Mouse (Mus musculus) embryo, embryonic 9.5 days (tissue): ENCODE data around the gene Eva1b.
A peak's percentile ranks its signal among the peaks of the same experiment; 100 is the strongest.

Experiments used
- DNase-seq: peaks from one replicate; pipeline ENCODE4 v3.0.0-alpha.2; 2017; ENCODE audit errors: extremely low spot score

Gene Eva1b

GRCm38 (mm10) chr4:126120052-126120451 lies 27.5 kb upstream of the Eva1b start:
- no peak for DNase-seq

- no peak for DNase-seq
These were observed 27.0 kb upstream of the Eva1b start for GRCm38 (mm10) chr4:126120506-126120905.

GRCm38 (mm10) chr4:126123309-126124040 lies 24.1 kb upstream of the Eva1b start:
- DNase-seq, result no peak

DNA sequence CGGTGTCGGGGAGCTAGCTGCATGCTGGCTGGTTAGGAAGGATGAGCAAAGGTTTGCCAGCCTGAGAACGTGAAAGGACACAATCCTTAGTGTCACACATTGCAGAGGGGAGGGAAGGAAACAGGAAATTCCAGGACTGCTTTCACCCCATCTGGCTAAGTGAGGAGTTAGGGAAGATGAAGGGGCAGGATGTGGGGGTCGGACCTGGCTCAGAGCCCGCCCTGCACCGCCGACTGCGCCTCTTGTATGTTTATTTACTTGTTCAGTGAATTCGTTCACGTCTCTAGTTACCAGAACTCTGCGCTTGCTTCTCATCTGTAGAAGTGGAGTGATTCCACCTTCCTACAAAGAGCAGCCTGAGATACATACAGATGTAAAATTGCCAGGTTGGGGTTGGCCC lies 17.0 kb upstream of the Eva1b start:
- DNase-seq, result no peak

DNA sequence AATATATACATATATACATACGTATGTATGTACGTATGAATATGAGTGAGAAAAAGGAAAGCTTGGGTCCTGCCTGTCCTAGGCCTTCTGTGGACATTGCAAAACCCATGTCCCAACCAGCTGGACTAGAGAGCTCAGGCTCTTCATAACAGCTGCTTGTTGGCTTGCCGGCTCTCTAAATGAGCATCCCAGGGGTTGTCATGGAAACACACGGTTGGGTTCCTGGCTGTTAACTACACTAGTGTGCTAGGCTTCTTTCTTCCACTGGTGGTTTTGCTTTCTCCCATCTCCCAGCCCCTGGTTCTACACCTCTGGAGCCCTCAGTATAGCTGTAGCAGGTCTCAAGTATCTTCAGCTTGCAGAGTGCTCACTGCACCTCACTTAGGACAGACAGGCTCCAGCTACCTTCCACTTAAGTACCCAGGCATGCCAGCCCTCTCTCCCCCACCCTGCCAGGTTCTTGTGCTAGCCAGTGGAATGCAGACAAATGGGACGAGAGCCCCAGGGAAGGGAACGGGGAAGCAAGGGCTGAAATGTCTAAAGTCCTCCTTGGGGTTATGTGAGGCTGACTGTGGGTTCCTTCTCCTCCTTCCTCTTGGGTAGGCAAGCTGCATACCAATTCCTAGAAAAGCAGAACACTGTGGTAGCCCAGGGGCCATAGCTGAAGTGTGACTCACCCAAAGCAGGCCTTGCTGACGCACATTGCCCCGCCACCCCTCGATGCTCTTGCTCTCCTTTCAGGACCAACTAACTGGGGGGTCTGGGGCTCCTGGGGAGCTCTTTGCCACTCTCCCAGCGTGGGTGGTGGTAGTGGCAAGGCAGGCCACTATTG lies 16.0 kb upstream of the Eva1b start:
- DNase-seq, result no peak

- no peak for DNase-seq
These were observed 14.8 kb upstream of the Eva1b start for GRCm38 (mm10) chr4:126132636-126133264.

GRCm38 (mm10) chr4:126134236-126134635 lies 13.3 kb upstream of the Eva1b start:
- DNase-seq, result no peak

DNA sequence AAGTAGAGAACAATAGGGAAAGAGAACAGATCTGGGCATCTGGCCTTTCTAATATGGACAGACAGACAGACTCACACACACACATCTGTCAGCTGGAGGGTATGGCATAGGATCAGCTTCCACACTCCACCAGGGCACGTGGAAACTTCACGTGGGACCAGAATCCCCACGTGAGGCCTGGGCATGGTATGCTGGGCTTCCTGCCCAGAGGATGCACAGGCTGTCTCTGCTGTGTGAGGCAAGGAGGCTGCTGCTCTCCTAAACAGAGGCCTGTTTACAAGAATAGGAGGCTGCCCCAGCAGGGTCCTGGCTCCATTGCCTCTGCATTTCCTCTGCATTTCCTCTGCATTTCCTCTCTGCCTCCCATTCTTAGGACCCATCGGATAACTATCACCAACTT lies 12.9 kb upstream of the Eva1b start:
- DNase-seq, result no peak

DNA sequence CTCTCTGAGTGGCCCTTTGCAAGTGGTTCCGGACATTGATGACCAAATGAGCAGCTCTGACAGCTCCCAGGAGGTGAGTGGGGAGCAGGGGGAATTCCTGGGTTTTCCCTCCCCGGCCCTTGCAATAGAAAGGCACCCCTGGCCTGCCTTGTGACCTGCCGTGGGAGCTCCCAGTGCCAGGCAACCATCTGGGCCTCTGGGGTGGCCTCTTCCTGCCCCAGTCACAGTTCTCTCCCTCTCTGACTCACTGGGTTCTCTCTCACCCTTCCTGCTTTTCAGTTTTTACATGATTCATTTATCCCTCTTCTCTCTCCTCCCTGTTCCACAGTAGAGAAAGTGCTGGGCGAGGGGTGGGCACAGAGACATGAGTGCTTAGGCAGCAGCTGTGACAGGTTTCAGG lies 9.8 kb upstream of the Eva1b start:
- DNase-seq, result no peak

DNA sequence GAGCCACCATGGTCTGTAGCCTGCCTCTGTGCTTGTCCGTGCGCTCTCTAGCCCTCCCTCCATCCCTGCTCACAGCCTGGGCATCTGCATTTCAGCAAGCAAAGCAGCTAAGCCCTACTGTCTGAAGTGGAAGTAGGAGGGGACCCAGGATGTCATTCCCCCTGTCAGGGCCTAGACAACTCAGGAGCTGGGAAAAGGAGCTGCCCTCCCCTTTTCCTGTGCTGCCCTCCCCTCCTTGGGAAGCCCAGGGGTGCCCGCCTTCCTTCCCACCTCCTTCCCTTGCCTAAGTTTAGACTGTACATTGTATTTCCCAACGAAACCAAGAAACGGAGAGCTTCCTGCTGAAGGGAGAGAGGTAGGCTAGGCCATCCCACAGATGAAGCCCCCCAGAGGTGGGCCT lies 6.5 kb upstream of the Eva1b start:
- no peak for DNase-seq

GRCm38 (mm10) chr4:126145396-126145795 lies 2.1 kb upstream of the Eva1b start:
- DNase-seq, result no peak

DNA sequence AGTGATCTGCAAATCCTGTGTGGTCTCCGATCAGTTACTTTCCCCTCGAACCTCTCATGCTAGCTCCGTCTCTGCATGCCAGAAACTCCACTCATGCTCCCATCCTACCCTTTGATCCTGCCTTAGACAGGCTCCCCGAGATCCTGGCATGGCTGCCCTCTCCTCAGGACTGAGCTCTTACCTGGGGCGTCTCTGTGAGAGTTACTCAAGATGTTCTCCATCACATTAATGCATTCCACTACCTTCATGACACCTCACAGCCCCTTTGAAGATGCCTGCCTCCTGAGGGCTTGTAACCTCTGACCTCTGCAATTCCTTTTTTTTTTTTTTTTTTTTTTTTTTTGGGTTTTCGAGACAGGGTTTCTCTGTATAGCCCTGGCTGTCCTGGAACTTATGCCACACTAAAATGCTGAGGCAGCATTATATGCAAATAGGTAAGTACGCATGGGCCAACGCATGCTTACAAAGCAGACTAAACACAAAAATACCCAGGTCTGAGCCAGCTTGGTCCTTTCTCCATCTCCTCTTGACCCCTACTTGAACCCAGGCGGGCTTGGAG lies 491 bp upstream of the Eva1b start:
- peak; percentile 46 for DNase-seq

DNA sequence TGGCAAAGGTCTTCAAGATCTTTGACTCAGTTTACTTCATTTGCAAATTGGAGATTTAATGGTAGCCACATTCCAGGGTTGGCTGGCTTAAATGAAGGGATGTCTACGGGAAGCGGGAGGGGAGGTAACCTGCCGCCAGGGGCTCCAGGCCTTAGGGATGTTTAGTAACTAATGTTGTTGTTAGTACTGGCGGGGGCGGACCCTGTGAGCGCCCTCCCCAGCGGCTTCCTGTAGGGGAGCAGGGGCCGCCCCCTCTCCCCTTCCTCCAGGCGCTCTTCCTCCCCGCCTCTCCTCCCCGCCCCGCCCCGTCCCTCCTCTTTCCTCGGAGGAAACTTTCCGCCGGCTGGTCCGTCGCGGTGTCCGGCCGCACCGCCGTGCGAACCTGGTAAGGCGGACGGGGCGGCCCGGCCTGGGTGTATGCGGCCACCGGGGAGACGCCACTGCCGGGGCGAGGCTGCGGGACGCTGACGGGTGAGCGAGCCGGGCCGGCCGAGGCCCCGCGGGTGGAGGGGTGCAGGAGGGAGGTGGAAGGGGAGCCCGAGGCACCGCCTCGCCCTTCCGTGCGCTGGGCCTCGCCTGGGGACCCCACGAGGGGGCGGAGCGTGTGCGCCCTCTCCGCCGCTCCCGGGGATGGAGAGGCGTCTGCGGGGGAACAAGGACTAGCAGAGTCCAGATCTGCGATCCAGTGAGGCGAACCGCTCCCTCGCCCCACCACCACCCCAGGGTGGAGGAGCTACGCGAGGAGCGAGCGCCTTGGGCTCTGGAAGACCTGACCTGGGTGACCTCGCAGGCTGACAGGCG lies 817 bp downstream of the Eva1b start:
- peak; percentile 77 for DNase-seq

DNA sequence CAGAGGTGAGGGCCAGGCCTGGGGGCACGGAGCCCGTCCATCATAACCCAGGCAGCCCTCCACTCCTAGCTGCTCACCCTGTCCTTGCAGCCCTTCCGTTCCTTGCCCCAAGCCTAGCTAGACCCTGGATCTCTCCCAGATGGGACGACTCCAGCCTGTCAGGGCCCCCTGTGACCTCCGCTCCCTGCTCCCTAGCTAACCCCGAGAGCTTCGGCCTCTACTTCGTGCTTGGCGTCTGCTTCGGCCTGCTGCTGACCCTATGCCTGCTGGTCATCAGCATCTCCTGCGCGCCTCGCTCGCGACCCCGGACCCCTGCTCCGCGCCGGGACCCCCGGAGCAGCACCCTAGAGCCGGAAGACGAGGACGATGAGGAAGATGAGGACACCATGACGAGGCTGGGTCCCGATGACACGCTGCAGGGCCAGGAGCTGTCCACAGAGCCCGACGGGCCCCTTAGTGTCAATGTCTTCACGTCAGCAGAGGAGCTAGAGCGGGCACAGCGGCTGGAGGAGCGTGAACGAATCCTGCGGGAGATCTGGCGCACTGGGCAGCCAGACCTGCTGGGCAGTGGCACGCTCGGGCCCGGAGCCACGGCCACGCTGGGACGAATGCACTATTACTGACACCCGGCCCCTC lies 1.6 kb downstream of the Eva1b start:
- peak; percentile 67 for DNase-seq

GRCm38 (mm10) chr4:126149798-126150197 lies 2.3 kb downstream of the Eva1b start:
- DNase-seq, result no peak

- peak; percentile 83 for DNase-seq
These were observed 2.9 kb downstream of the Eva1b start for GRCm38 (mm10) chr4:126150297-126150948.

- DNase-seq, result no peak
These were observed 3.4 kb downstream of the Eva1b start for GRCm38 (mm10) chr4:126150949-126151320.

GRCm38 (mm10) chr4:126151701-126152440 lies 4.3 kb downstream of the Eva1b start:
- no peak for DNase-seq

DNA sequence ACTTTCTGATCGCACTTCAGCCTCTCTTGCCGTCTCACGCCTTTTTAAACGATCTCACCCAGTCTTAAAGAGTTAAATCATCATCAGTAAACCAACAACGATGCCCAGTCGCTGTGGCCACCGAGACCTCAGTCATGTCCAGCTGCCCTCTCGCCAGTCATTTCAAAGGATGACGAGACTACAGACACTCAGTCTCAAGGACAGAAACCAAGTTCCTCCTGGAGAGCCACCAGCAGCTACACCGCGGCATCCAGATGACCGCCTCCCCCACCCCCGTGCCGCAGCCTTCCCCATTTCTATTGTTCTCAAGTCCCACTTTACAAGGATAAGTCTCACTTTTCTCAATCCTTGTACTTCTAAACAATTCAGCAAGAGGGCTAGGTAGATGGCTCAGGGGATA lies 5.3 kb downstream of the Eva1b start:
- no peak for DNase-seq

DNA sequence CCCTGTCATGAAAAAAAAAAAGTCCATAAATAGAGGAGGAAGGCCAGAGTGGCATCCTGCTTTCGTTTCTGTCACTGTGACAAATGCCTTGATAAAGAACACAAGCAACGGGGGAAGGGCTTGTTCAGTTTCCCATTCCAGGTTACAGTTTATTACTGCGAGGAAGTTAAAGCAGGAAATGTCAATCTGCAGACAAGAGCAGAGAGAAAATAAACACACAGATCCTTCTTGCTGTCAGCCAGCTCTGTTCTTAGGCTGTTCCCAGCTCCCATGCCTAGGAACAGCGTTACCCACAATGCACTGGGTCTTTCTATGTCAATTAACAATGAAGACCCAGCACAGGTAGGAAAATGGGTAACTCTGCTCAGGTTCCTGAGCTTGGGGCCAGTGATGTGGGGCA lies 7.6 kb downstream of the Eva1b start:
- DNase-seq, result no peak
